Mouse (Mus musculus): ENCODE data around the gene Osr1. TPM values are rescaled to one million over a fixed set of nuclear protein-coding genes. Genes with fewer than 3 reads are reported as not detected.
A peak's percentile ranks its signal among the peaks of the same experiment; 100 is the strongest.

The Osr1 gene
- 11.7 and 12.4 TPM in 2 replicates for polyA plus RNA-seq (2015; fragmentation: Nextera tagmentation; extraction: Ambion mirVana)

DNA sequence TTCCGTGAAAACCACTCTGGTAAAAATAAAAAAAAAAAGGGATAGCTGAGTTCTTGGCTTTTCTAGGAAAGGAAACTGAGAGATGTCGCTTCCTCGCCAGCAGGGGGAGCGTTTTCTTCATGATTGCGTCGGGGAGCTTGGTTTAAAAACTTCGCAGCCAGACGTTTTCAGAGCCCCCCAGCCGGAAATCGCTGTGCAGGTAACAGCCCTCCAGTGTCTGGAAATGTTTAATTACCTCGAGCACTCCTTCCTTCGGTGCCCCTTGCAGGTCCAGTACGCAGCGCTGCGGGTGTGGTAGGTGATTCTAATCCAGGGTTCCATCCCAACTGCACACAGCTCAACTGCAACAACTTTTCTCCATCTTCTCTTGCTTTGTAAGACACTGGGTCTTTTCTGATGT is at the start of gene Osr1:
TSS of gene Osr1 (plus strand) at position 146 of the 400 bp plus-strand sequence.
- under 1% methylated on average over 15 of the region's 15 CpGs for WGBS
- ATAC-seq (ENCODE audit: low FRiP score, low read depth) = peak; percentile 16; the same call in 1 of the 2 replicates
- peaks cover 21% of the 10 kb centered on the region for H3K4me1 ChIP-seq (replicated peaks)

DNA sequence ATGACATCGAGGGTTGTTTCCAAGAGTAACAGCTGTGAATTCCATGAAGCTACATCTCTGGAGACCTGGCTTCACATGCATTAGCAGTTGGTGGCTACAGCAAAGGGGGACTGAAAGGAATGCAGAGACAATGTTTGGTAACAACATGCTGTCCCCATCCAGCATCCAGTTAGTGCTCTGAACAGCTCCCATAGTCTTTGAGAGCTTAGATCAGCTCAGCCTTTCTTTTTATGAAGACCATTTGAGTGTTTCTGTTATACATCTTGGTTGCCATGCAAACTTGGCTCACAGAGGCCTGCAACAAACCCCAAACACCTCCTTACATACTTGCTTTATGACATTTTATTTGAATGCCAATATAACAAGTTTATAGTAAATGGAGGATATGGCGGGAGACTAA is 19.6 kb upstream of the Osr1 start:
- Histone ChIP-seq H3K36me3 (no peaks in the 10 kb centered on the region), H3K4me2 (no peak overlapping the region), H3K9me3 (no peaks in the 10 kb centered on the region), H3K4me3 (no peak overlapping the region), H3K27me3 (no peaks in the 10 kb centered on the region), H3K27ac (replicated peaks) (no peak overlapping the region), H3K9ac (no peak overlapping the region), H3K4me1 (replicated peaks) (no peaks in the 10 kb centered on the region)
- ATAC-seq (ENCODE audit: low FRiP score, low read depth) = no peak
- WGBS = 91% methylated on average over 2 of the region's 2 CpGs

More for the DNA sequence above, at the start of gene Osr1:
- no peaks in the 10 kb centered on the region for H3K36me3 ChIP-seq
- no peaks in the 10 kb centered on the region for H3K9me3 ChIP-seq
- peak within 1 kb of the TSS; percentile 20 for H3K4me3 ChIP-seq
- no peak within 1 kb of the TSS for H3K27ac ChIP-seq (replicated peaks)
- peak within 1 kb of the TSS; percentile 51 for H3K4me2 ChIP-seq
- H3K27me3 ChIP-seq = peaks cover 42% of the 10 kb centered on the region
- no peak within 1 kb of the TSS for H3K9ac ChIP-seq

DNA sequence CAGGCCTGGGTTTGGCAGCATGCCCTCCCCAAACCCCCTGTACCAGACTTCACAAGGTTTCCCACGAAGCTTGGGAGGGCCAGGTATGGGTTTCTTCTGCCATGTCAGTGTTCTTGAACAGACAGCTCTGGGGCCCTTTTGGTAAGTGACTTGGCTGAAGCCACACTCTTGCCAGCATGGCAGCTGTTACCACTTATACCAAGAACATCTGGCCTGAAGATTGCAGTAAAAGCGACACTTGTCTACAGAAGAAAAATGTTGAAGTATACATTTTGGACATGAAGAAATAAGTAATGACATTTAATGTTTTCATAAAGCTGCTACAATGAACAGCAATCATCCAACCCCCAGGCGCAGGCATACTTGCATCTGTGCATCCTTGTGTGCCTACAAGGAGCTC is 5.0 kb upstream of the Osr1 start:
- Histone ChIP-seq H3K27me3 (peaks cover 5% of the 10 kb centered on the region; the same call in 1 of the 2 replicates), H3K4me3 (no peak overlapping the region), H3K9ac (no peak overlapping the region), H3K36me3 (no peaks in the 10 kb centered on the region), H3K27ac (replicated peaks) (no peak overlapping the region), H3K4me1 (replicated peaks) (no peaks in the 10 kb centered on the region), H3K4me2 (no peak overlapping the region), H3K9me3 (no peaks in the 10 kb centered on the region)
- 88% methylated on average over 3 of the region's 3 CpGs for WGBS
- ATAC-seq (ENCODE audit: low FRiP score, low read depth) = no peak

DNA sequence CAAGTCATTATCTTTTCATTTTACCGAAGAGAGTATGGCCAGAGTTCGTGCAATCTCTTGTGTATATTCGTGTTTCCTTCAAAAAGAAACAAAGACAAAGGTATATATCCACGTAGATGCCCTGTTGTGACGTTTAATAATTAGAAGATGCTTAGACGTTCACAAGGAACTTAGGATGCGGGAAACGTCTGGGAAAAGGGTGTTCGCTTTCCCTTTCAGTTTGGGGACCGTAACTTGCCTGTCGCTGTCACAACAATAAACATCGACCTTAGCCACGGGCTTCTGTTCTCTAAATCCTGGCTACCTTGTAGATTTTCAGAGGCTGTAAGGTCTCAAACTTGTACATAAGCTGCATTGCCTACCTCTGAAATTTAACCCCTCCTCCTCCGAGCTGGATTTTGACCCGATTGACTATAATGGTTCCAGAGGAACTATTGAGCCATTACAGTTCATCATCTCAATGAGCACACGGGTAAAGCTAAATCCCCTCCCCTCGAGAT is 630 bp downstream of the Osr1 start:
- Histone ChIP-seq H3K4me1 (replicated peaks) (peaks cover 21% of the 10 kb centered on the region), H3K27me3 (peaks cover 46% of the 10 kb centered on the region), H3K4me2 (peak overlapping the region; percentile 51), H3K27ac (replicated peaks) (no peak overlapping the region), H3K9me3 (no peaks in the 10 kb centered on the region), H3K9ac (no peak overlapping the region), H3K36me3 (no peaks in the 10 kb centered on the region), H3K4me3 (peak overlapping the region; percentile 20)
- WGBS = under 1% methylated on average over 17 of the region's 17 CpGs
- no peak for ATAC-seq (ENCODE audit: low FRiP score, low read depth)

DNA sequence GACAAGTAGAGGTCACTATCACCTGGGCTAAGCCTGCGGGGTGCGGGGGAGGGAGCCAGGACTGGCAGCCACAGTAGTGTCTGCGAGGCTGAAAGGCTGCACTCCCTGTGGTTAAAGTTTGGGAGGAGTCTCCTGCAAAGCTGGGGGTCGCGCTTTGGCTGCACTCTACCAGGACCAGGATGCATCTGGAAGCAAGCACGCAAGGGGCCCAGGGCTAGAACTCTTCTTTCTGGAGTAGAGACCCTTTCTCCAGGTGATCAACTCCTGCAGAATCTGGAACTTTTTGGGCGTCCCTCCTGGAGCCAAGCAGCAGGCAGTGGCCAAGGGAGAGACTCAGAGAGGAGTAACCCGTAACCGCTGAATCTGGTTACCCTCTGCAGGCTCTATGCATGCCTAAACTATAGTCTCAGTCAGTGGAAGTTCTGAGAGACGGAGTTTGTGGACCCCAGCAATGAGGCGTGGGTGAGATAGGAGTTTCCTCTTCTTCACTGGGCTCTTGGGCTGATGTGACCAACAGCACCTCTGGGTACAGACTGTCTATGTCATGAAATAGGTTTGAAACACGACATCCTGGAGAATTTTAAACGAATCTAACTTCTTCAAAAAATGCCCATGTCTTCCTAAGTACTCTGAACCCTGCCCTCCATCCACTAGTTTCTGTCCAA is 1.5 kb downstream of the Osr1 start:
- no peak overlapping the region for H3K4me2 ChIP-seq
- H3K27me3 ChIP-seq = peaks cover 49% of the 10 kb centered on the region
- no peak overlapping the region for H3K9ac ChIP-seq
- H3K27ac ChIP-seq (replicated peaks) = no peak overlapping the region
- H3K4me3 ChIP-seq = no peak overlapping the region
- no peaks in the 10 kb centered on the region for H3K9me3 ChIP-seq
- no peak for ATAC-seq (ENCODE audit: low FRiP score, low read depth)
- no peaks in the 10 kb centered on the region for H3K36me3 ChIP-seq
- H3K4me1 ChIP-seq (replicated peaks) = peaks cover 21% of the 10 kb centered on the region
- 2% methylated on average over 13 of the region's 13 CpGs for WGBS

DNA sequence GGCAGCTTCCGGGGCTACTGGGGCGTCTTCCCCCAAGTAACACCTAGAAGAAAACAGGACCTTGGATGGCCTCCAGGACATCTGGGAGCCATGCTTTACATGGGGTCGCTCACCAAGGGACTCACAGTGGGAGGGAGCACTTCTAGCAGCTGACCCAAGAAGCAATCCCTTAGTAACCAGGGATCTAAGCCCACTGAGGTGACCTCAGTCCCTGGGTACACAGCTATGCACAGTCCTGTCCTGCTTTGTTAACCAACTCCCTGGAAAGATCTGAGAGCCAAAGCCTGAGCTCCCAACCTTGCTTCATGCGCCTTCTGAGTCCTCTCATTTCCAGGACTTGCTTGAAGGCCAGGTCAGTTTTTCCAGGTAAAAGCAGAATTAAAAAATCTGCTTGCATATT is 2.1 kb downstream of the Osr1 start:
- peaks cover 21% of the 10 kb centered on the region for H3K4me1 ChIP-seq (replicated peaks)
- H3K27me3 ChIP-seq = peaks cover 55% of the 10 kb centered on the region
- H3K4me2 ChIP-seq = no peak overlapping the region
- H3K9ac ChIP-seq = no peak overlapping the region
- H3K9me3 ChIP-seq = no peaks in the 10 kb centered on the region
- no peaks in the 10 kb centered on the region for H3K36me3 ChIP-seq
- WGBS = 8% methylated on average over 4 of the region's 4 CpGs
- no peak for ATAC-seq (ENCODE audit: low FRiP score, low read depth)
- H3K4me3 ChIP-seq = no peak overlapping the region
- no peak overlapping the region for H3K27ac ChIP-seq (replicated peaks)

DNA sequence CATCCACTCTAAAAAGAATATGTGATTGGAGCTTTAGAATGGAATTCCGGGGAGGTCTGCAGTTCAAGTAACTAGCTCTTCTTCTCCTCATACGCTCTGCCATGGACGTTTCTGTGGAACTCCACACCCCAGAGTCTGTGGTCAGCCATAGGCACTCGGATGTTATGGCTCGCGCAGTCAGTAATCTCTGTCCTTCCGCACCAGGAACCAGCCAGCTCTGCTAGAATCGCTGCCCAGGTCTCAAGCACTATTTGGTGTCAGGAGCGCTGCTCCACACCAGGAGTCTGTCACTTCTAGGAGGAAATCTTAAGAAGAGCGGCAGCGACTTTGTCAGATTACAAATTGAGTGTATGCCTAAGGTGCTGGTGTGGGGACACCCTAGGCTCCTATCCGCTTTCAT is 3.8 kb downstream of the Osr1 start:
- peaks cover 70% of the 10 kb centered on the region for H3K27me3 ChIP-seq
- H3K36me3 ChIP-seq = no peaks in the 10 kb centered on the region
- peak overlapping the region; percentile 54 for H3K4me2 ChIP-seq
- WGBS = 2% methylated on average over 12 of the region's 12 CpGs
- H3K27ac ChIP-seq (replicated peaks) = no peak overlapping the region
- H3K4me3 ChIP-seq = no peak overlapping the region
- H3K9ac ChIP-seq = no peak overlapping the region
- H3K4me1 ChIP-seq (replicated peaks) = peaks cover 21% of the 10 kb centered on the region
- no peak for ATAC-seq (ENCODE audit: low FRiP score, low read depth)
- H3K9me3 ChIP-seq = no peaks in the 10 kb centered on the region

DNA sequence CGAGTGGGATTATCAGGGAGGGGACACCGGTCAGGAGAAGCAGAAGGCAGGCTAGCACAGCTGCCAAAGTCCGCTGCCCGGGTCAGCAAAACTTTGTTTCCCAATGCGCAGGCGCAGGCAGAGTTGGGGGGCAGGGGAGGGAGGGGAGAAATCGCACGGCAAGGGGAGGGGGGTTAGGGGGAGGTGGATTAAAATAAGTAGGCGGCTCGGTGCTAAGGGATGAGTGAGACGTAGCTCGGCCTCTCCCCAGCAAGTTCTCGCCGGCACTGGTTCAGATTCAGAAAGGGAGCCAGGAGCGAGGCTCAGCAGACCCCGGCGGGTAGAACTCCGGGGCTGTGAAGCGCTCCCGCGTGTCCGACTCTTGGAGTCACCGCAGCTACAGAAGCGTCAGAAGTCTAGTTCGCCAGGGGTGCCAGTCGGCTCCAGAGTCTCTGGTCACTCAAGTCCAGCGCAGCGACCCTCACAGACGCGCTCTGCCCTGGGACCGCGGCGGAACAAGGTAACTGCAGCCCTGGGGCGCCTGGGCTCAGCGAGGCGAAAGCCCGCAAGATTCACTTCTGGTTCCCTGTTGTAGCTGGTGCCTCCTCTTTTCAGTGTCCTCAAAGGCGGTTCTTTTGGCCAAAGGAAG is 4.4 kb downstream of the Osr1 start:
- peak overlapping the region; percentile 28 for H3K4me3 ChIP-seq
- H3K36me3 ChIP-seq = no peaks in the 10 kb centered on the region
- WGBS = under 1% methylated on average over 38 of the region's 38 CpGs
- no peak overlapping the region for H3K9ac ChIP-seq
- H3K27me3 ChIP-seq = peaks cover 73% of the 10 kb centered on the region
- H3K4me2 ChIP-seq = peak overlapping the region; percentile 54
- peaks cover 21% of the 10 kb centered on the region for H3K4me1 ChIP-seq (replicated peaks)
- no peak overlapping the region for H3K27ac ChIP-seq (replicated peaks)
- 0 out of 2 replicates have a peak, but pooled peaks have one; percentile 40 for ATAC-seq (ENCODE audit: low FRiP score, low read depth)
- H3K9me3 ChIP-seq = no peaks in the 10 kb centered on the region

DNA sequence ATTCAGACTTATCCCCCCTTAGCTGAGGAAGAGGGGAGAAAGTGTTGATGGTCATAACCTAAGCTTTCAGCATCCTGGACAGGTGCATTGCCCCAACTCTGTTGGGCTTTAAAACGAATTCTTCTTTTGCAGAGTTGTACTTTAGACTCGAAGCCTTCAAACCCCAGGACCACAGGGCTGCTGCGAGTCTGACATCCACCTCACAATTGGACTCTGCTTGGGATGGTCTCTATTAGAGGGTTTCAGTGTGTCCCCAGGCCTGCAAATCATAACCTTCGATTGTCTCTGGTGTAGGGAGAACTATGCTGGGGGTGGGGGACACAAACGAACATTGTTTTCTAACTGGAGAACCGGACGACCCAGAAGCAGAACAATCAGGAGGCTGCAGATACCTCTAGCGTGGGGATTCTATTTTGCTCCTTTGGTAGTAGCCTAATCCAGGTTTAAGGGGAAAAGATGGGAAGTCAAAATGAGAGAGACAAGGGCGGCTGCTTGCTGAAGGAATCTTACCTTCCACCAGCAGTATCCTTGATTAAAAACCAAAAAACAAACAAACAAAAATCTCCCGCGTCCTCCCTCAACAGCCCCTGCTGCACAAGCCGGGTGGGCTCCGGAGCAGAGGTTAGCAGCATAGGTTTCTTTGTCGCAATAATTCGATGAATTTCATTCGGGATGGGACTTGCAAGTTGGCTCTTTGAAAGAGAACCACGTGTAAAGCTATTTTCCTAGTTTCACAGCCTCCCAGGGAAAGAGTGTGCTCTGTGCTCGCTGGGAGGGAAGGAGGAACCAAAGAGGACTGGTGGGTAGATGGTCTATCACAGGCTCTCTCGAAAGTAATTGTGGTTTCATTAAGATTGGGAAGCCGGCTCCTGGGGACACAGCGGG is 5.5 kb downstream of the Osr1 start:
- no peaks in the 10 kb centered on the region for H3K36me3 ChIP-seq
- H3K9me3 ChIP-seq = no peaks in the 10 kb centered on the region
- no peak overlapping the region for H3K9ac ChIP-seq
- H3K4me2 ChIP-seq = no peak overlapping the region; the same call in 1 of the 2 replicates
- WGBS = 1% methylated on average over 21 of the region's 21 CpGs
- H3K27ac ChIP-seq (replicated peaks) = no peak overlapping the region
- peaks cover 83% of the 10 kb centered on the region for H3K27me3 ChIP-seq
- H3K4me1 ChIP-seq (replicated peaks) = peaks cover 17% of the 10 kb centered on the region
- peak overlapping the region; percentile 2 for H3K4me3 ChIP-seq
- no peak for ATAC-seq (ENCODE audit: low FRiP score, low read depth)

DNA sequence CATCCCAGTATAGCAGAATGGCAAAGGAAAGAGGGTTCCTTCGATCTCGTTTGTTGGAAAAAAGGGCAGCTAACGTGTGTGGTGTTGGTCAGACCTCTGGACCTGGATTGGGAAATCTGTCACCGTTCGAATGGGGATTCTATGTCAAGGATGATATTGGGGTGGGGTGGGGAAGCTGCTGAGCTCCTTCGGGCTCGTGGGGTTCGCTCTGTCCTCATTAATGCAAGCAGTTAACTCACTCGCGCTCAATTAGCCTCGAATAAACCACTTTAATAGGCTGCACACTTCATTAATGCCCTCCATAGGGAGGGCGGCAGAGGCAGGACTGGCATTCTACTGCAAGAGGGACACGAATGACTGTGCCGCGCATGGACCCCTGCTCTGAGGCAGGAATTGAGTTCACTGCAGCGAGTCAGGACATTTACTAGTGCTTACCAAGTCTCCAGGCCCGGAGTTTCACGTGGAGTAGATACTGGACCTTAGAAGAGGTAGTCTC is 6.2 kb downstream of the Osr1 start:
- Histone ChIP-seq H3K27ac (replicated peaks) (no peak overlapping the region), H3K4me3 (peak overlapping the region; percentile 2; the same call in 1 of the 2 replicates), H3K4me1 (replicated peaks) (peaks cover 15% of the 10 kb centered on the region), H3K9ac (no peak overlapping the region), H3K4me2 (no peak overlapping the region), H3K27me3 (peaks cover 78% of the 10 kb centered on the region), H3K9me3 (no peaks in the 10 kb centered on the region), H3K36me3 (no peaks in the 10 kb centered on the region)
- 2% methylated on average over 18 of the region's 18 CpGs for WGBS
- ATAC-seq (ENCODE audit: low FRiP score, low read depth) = no peak

DNA sequence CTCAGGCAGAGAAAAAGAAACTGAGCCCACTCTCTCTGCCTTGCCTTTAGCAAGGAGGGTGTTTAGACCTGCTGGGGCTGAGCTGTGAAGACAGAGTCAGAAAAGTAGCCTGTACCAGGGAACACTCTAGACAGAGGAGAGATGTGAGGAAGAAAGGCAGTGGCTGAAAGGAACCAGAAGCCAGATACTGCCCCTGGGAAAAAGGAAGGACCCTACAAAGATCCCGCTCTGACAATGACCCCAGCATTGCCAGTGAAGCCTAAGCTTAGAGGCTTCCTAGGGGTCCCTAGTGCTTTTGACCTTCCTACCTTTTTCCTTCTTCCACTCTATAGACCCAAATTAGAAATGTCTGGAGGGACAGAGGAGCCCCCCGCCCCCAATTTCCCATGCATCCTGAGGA is 7.7 kb downstream of the Osr1 start:
- H3K9ac ChIP-seq = no peak overlapping the region
- H3K27ac ChIP-seq (replicated peaks) = no peak overlapping the region
- H3K27me3 ChIP-seq = peaks cover 76% of the 10 kb centered on the region
- no peak for ATAC-seq (ENCODE audit: low FRiP score, low read depth)
- H3K4me1 ChIP-seq (replicated peaks) = peaks cover 17% of the 10 kb centered on the region
- WGBS = 5% methylated on average over 2 of the region's 2 CpGs
- H3K9me3 ChIP-seq = no peaks in the 10 kb centered on the region
- no peak overlapping the region for H3K4me2 ChIP-seq
- H3K4me3 ChIP-seq = no peak overlapping the region
- H3K36me3 ChIP-seq = no peaks in the 10 kb centered on the region
